Mouse (Mus musculus): ENCODE measurements around the gene Blm.

- TF ChIP-seq CTCF (IDR thresholded peaks at IDR 0.05; ENCODE audit: extremely low read depth, insufficient read depth, insufficient read length, insufficient replicate concordance) (no peak), POLR2A (IDR thresholded peaks at IDR 0.05; ENCODE audit: low read depth, low read length) (no peak)
These were observed 92.7 kb downstream of the Blm start for GRCm38 (mm10) chr7:80441986-80442904.
